Mouse (Mus musculus) CD4-positive helper T cell, adult 2 months (primary cell): ENCODE measurements around the gene Tox3.

ENCODE experiments used
- DNase-seq: peaks from one replicate; pipeline ENCODE4 v3.0.0-alpha.2; 2012; ENCODE audit warnings: low read depth, missing footprints, low spot score

The Tox3 gene

GRCm38 (mm10) chr8:90348178-90348925 is at the start of gene Tox3:
Gene Tox3, minus strand, starts transcription at chr8:90348343.
- DNase-seq, result no peak

DNA sequence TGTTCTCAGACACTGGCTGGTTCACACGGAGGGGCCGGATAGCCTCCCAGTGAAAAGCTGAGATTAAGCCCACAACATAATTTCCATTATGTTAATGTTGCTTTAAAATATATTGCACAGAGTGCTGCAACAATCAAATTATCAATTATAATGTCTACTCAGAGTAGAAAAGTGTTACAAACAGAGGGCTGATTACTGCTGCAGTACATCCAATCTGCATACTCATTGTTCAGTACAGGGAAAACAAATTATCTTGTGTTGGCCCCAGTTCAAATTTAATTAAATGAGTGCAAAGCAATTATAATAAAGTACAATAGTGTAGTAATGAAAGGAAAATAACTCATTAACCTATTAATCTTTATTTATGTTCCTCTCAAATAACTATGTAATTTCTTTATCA is 44.5 kb upstream of the Tox3 start:
- no peak for DNase-seq

- DNase-seq, result no peak
Observed at GRCm38 (mm10) chr8:90391483-90392074, 43.4 kb upstream of the Tox3 start.

- no peak for DNase-seq
Observed at GRCm38 (mm10) chr8:90390827-90391226, 42.7 kb upstream of the Tox3 start.

GRCm38 (mm10) chr8:90379064-90379463 is 30.9 kb upstream of the Tox3 start:
- DNase-seq, result no peak

GRCm38 (mm10) chr8:90378036-90378435 is 29.9 kb upstream of the Tox3 start:
- DNase-seq, result no peak

- DNase-seq, result no peak
Observed at GRCm38 (mm10) chr8:90371611-90372222, 23.6 kb upstream of the Tox3 start.

- no peak for DNase-seq
Observed at GRCm38 (mm10) chr8:90369876-90370275, 21.7 kb upstream of the Tox3 start.

DNA sequence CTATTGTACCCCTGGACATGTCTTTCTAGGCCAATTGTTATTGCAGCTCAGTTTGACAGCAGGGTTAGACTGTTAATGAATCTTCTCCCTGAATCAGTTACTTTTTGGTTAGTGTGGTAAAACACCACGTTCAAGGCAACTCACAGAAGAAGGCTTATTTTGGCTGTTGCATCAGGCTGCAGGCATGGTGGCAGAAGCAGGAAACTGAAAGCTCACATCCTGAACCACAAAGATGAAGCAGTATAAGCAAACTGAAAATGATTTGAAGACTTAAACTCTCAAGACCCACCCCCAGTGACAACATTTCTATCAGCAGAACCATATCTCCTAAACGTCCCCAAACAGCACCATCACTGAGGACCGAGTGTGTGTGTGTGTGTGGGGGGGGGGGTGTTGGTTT is 8.6 kb upstream of the Tox3 start:
- no peak for DNase-seq

DNA sequence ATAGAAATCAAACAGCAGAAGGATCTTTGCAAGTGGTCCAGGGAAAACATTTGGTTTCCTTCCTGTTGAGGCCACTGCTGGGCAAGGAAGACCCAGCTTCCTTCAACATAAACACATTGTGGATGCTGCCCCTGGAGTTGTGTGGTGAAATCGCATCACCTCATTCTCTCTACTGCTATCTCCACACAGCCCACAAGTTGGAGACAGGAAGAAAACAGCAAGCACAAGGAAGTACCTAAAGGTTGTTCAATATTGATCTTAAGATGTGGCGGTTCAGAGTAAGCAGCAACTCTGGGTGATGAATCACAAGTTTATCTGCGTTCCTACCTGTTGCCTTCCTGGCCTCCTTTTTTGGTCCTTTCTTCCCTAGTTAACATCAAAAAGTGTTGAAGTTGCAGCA is 6.6 kb upstream of the Tox3 start:
- no peak for DNase-seq

DNA sequence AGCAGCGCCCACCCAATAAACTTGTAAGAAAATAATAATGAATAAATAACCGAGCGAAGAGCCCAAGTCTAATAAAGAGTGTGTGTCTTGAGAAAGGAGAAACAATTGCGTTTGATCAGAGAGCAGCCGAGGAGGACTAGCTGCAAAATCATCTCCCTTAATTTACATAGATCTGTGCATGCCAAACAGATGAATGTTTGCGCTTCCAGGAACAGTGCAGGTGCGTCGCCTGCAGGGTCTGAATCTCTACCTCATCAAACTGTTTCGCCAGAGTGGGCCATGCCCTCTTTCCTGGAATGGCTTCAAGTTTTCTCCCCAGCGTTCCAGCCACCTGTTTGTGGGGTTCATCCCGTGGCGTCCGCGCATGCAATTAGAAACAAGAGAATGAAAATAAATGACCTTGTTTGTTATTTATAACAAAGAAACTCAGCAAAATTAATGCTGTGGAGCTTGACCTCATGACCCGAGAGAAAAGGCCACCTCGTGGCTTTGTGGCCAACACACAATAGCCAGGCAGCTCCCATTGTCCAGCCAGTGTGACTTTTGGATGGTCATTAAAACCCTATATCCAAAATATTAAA is 5.9 kb upstream of the Tox3 start:
- no peak for DNase-seq

DNA sequence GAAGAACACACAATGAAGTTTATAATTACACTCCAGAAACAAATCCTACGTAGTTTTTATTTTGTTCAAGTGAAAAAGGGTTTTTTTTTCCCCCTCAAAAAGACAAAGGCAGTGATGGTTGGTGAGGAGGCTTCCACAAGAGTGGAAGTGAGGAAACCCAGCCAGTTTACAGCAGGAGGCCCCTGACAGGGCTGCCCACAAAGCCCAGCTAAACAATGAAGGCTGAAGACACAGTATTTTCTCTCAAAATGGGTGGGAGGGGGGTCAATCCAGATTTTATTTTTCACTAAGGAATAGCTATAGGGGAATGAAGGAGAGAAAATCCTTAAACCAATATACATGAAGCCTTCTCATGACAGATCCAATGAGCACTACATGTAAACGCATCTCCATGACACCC is 5.4 kb upstream of the Tox3 start:
- no peak for DNase-seq

- DNase-seq, result no peak
Observed at GRCm38 (mm10) chr8:90352991-90353390, 4.8 kb upstream of the Tox3 start.

- DNase-seq, result no peak
Observed at GRCm38 (mm10) chr8:90349709-90350562, 1.8 kb upstream of the Tox3 start.

DNA sequence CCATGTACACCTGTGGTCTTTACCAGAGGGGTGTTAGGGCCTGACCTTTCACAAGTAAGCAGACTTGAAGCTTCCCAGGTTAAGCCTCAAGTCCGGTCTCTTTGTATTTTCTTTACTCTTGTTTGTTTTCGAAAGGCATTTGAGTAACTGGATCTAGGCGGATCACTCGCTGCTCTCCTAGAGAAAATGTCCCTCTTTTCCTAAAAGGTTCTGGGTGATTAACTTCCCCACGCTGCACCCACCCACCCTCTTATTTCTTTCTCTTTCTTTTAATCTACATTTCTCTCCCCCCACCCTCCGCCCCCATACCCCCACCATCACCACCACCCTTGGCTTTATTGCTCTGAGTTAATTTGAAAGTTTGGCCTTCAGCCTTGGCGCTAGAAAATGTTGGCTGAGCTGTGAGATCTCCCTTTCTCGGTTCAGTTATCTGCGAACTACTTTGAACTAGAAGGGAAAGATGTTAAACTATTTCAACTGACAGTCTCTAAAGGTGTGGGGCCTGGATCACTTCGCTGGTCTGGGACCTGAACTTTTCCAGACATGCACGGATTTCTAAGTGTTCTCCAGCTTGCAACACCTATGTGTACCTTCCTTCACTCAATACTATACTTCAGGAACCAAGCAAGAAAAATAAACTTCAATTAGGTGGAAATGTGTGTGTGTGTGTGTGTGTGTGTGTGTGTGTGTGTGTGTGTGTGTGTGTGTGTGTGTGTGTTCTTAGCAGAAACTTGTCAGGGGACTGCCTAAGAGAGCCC is 962 bp upstream of the Tox3 start:
- no peak for DNase-seq

GRCm38 (mm10) chr8:90347581-90348177 is 464 bp downstream of the Tox3 start:
- DNase-seq, result no peak

- DNase-seq, result no peak
Observed at GRCm38 (mm10) chr8:90346880-90347535, 1.1 kb downstream of the Tox3 start.

DNA sequence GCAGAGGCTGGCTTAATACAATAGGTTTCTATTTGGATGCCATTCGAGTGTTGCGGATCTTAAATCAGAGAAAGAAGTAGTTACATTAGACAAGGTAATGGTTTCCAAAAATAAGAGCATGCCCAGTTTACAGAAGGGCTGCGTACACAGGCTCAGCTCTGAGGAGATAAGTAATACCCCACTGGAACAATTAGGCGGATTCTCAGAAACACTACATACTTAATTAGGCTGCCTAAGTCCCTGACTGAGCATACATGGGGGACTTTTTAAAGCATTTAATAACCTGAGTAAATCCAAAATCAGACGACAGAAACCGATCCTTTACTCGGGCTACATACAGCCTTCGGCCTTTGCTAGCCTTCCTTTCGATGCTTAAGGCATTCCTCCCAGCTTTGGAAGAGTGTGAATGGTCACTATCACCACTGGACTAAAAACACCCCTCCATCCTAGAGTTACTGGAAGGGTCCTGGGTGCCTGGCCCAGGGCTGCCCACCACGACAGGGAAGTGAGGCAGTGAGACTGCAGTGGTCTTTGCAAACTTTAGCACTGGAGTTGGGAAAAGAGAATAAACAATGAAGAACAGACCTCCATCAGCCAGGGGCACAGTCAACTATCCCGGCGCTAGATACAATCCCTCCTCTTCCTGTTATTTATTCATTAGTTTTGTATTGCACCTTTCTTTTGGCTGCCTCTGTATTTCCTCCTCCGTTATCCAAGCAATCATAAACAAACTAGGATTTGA is 1.8 kb downstream of the Tox3 start:
- no peak for DNase-seq
